Mouse (Mus musculus) hematopoietic stem cell, adult 5-6 weeks (primary cell): ENCODE results near the gene Scn8a. TPM values are rescaled to one million over a fixed set of nuclear protein-coding genes. Genes with fewer than 3 reads are reported as not detected.

ENCODE experiments used
- ATAC-seq, 2 experiments: fragments of 125-278 bp in 1 of 2; replicated peaks in 1 of 2; 2 replicates each; pipeline ENCODE4 v1.8.0; 2016 to 2017; ENCODE audit warnings: inconsistent platforms in 2 of 2, mild to moderate bottlenecking in 2 of 2, moderate number of reproducible peaks in 2 of 2, low read depth in 1 of 2, moderate TSS enrichment in 1 of 2; ENCODE audit not compliant: low FRiP score in 2 of 2, poor library complexity in 2 of 2, severe bottlenecking in 2 of 2, insufficient read depth in 1 of 2, low TSS enrichment in 1 of 2
- total RNA-seq: library from RNA; stranded (forward); fragments of 172-1452, 232-1000 nt; gene quantifications from 2 replicates; pipeline ENCODE4 v1.2.3, GENCODE M21; 2017

Gene Scn8a
- total RNA-seq, 1 experiment from 2014 or later, result not detected

DNA sequence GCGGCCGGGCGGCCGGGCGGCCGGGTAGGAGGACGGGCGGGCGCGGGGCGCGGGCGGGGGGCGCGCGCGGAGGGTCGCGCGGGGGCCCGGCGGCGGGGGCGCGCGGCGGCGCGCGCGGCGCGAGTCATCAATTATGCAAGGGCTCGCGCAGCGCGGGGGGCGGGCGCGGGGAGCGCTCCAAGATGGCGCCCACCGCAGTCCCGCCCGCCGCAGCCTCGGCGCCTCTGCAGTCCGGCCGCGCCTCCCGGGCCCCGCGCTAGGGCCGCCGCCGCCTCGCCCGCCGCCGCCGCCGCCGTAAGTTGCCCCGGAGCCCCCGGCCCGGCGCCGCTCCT, 1.1 kb downstream of the Scn8a start:
- ATAC-seq, result no peak

DNA sequence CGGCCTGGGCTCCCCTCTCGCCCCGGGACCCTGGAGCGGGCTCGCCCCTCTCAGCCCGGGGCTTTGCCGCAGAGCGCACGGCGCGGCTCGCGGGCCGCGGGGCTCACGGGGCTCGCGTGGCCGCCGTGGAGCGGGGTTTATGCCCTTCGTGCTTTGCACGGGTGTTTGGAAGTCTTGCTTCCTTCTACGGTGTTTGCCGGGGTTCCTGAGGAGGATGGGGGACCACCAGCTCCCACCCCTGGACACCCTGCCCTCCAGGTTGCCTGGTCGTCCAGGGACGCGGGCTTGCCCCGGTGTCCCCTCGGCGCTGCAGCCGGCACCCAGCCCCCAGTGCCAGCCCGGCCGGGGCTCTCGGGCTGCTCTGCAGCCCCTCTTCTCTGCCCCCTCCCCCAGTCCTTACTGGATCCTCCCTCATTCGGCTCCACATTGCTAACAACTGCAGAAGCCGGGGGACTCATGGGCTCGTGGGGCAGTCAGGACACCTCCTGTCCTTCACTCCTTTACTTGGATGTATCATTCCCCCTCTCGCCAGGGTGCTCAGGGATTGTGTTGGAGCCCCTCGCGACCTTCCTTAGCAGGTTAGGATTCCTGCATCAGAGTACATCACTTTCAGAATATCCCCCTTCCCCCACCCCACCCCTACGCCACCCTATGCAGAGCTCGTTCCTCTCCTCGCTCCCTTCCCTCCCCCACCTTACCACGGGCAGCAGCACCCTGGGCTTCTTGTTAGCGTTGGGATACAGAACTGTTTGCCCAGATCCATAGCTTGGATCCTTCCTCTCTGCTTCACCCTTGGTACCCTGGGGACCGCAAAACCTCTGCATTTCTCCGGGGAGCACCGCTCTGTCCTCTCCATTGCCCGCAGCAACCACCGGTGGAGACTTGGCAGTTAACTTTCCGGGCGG, 1.7 kb downstream of the Scn8a start:
- ATAC-seq, result no peak

DNA sequence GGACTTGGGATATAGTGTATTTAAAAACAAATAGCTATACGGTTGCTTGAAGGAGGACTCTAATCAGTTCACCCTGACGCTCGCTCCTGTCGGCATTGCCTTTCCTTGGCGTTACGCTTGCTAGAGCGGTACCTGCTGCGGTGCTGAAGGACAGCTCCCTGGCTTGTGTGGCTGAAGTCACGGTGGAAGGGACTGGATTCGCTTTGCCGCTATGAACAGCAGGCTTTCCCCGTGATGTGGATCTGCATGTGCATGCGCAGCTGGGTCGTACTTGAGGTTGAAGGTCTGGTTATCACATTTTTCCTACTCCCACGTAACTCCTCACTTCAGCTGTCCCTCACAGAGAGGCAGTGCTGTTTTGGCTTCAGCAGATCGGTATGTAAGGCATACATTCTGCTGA, 3.5 kb downstream of the Scn8a start:
- ATAC-seq, result peak; percentile 65 to 88

DNA sequence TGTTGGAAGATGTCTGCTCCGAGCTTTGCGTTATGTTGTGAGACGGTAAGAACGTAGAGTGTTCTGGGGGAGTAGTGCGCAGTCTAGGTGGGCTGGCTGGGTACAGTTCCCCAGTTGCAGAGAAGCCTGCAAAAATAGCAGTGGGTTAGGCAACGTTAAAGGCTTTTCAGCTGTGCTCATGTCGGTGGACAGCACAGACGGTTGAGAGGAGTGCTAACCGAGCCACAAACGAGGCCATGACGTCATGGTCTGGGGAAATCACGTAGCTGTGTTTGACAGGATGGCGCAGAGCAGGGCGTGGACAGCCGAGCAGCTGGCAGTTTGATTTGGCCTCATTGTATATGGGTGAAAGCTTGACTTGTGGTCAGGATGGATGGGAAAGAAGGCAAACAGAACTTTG, 9.4 kb downstream of the Scn8a start:
- ATAC-seq, result no peak

DNA sequence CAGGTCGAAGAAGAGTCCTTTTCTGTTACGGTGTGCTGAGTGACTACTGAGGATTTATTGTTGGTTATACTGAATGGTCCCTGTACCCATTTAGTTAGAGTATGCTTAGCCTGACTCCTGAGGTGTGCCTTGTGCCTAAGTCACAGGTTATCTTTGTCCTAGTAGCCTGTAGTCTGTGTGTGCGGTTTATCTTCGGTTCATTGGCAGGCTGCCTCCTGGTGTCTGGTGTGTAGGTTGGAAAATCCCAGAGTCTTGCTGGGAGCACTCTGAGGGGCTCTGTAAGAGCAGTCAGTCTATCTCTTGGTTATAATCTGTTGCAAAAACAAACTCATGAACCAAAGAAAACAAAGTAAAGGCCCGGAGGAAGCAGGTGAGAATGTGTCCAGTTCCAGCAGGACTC, 11.7 kb downstream of the Scn8a start:
- ATAC-seq, result no peak

DNA sequence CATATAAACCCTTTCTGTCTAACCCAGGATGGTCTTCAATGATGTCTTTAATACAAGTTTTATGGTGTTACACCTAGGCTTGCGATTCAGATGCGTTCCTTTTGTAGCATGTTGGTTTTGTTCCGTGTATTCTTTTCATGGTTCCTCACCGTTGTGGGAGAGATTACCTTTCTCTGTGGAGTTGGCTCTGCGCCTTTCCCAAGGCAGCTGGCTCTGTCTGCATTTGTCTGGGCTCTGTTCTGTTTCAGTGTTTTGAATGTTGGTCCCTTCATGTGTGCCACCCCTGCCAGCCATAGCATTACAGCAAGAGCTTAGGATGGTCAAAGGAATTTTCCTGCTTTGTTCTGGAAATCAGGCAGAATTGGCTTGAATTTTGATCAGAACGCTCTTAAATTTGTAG, 14.8 kb downstream of the Scn8a start:
- no peak for ATAC-seq

DNA sequence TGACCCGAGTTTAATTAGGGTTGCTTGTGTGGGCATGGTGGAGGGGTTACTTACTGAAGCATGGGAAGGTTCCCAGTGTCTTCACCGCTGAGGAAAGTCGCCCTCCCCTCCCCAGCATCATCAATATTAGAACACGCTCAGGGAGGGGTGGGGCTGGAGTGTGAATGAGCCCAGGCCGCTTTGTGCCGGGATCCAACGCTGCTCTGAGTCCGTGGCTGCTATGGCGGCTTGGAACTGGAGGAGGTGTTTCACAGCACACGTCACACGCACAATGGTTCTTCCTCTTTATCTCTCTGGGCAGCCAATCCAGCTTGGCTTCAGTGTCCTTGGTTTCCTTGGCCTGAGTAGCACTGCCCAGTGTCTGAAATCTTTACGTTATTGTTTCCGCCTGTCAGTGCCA, 22.3 kb downstream of the Scn8a start:
- ATAC-seq, result no peak

DNA sequence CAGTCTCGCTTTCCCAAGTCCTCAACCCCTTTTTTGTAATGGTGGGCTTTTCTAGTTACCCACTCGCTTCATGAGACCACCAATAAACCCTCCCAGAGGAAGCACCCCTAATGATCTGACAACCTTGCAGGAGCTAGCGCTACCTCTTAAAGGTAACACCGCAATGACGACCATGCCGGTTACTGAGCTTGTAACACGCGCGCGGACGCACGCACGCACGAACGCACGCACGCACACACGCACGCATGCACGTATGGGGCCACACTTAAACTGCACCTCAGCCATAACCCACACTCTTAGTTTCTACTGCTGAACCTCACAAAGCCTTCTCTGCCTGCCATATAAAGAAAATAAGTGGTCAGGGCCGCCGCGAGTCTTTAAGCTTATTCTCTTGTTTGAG, 26.8 kb downstream of the Scn8a start:
- ATAC-seq, result no peak

DNA sequence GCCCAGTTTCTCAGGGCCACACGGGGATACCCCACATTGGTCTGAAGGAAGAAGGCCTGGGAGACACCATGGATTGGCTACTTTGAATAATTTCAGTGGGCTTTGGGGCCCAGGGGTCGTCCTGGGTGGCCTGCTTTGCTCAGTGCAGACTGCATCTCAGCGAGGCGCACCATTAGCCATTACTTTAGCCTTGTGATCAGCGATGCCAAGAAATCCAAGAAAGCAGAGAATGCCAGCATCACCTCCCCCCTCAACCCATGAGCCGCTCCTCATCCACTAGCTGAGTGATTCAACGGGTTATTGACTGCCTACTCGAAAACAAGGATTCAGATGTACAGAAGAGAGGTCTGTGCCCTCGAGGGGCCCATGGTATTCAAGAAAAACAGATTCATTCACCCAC, 34.2 kb downstream of the Scn8a start:
- no peak for ATAC-seq

DNA sequence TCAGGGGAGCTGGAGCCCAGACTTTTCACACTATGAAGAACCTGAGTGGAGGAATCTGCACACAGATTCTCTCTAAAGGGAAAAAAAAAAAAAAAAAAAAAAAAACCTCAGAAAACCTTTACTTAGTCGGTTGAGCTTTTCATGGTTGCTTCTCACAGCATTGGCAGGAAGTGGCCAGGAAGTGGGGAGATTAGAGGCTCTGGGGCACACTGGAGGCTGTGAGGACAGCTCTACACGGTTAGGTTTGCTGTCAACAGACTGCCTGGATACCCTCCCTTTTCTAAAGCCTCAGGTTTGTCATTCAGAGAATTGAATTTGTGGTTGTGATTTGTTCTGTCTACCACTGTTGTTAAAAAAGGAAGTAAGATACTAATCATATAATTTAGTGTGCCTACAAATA, 35.3 kb downstream of the Scn8a start:
- peak; percentile 95 to 99 for ATAC-seq

DNA sequence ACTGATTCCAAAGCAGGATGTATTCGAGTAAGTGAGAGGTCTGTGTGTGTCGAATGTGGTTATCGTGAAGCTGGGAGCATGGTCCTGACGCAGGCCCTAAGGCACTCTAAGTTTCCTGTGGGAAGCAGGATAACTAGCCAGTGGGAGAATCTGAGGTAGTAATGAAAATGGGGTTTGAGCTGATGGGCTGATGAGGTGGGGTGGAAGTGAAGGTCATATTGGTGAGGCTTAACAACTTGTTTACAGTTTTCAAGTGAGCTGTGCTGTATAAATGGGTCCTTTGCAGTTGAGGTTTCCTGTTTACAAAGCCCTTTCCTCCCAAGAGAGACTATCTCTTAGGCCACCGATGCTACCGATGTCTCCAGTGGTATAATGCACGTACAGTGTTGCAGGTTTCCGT, 36.1 kb downstream of the Scn8a start:
- ATAC-seq, result no peak

DNA sequence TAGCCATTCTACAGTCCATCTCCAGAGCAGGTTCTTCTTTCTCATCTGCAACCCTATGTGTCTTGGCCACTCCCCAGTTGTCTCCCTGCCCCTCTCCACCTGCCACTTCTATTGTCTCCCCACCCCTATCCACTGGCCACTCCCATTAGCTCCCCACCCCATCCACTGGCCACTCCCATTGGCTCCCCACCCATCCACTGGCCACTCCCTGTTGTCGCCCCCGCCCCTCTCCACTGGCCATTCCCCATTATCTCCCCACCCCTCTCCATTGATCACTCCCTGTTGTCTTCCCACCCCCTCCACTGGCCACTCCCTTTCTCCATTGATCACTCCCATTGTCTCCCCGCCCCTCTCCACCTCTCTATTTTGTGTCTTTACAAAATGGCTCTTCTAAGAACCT, 39.2 kb downstream of the Scn8a start:
- ATAC-seq, result no peak

DNA sequence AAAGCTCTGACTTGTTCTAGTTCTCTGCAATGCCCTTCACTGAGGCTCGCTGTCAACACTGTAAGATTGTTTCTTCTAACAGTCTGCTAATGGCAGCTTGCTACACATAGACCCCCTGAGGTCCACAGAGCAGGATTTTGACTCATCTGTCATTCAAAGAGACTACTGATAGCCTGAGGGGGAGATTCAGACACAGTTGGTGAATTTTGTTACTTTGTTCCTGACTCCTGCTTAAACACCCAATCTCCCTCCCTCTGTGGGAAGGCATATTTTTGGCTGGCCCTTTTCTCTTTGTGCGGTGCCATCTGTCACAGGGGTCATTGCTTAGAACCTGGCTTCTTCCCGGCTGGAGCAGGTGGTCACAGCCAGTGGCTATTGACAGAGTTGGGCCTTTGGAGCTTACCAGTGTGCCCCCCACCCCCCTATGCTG, 40.1 kb downstream of the Scn8a start:
- no peak for ATAC-seq

DNA sequence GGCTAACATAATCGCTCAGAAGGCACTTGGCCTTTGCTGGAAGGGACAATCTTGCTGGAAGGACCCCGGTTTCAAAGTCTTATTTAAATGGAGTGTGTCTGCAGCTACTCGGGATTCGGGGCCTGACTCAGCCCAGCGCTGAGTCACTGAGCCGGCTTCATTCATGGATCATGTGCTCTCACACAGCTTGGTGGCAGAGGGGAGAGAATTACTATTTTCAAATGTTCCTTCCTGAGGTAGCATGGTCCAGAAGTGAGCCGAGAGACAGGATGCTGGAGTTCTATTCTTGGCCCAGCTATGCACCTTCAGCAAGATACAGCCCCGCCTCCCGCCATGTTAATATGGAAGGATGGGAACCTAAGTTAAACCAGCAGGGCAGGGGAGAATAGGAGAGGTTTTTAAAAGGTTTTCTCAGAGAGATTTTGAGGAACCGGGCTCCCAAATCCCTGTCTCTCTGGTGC, 40.8 kb downstream of the Scn8a start:
- ATAC-seq, result no peak

DNA sequence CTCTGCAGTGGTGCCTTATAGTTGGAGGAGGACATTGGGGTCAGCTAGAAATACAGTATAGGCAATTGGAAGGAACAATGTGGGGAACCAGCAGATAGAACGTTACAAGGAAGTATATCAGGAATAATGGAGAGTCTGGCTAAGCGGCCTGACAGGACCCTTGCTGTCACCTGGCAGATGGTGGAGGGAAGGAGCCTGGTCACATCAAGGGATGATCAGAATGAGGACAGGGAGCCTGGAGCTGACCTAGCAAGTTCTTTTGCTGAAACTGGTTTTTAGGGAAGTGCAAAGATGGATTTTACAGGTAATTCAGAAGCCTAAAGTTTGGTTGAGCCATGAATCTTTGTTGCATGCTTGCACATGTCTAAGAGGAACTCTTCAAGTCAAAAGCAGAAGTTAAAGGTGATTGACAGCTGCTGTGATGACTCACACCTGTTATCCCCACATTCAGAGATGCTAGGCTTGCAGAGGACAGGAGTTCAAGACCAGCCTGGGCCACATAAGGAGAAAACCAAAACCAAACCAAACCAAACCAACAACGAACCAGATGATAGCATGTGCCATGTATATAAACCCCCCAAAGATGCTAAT, 43.1 kb downstream of the Scn8a start:
- ATAC-seq, result no peak

DNA sequence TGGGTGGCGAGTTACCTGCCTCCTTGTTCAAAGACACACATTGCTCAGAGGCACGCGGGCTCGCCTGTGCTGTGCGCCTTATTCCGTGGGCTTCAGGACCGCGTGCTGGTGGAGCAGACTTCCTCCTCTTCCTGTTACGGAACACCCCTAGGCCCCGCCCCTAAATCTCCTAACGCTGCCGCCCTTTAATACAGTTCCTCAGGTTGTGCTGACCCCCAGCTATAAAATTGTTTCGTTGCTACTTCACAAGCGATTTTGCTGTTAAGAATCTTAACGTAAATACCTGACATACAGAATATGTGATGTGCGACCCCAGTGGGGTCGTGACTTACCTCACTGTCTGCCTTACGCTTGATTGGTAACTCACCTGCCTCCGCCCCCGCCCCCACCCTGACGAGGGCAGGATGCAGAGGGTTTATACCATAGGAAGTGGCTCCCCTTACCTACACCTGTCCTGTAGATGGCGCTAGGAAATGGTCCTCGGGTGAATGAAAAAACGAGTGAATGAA, 45.1 kb downstream of the Scn8a start:
- peak; percentile 83 to 88; a peak in 3 of 4 replicates for ATAC-seq

DNA sequence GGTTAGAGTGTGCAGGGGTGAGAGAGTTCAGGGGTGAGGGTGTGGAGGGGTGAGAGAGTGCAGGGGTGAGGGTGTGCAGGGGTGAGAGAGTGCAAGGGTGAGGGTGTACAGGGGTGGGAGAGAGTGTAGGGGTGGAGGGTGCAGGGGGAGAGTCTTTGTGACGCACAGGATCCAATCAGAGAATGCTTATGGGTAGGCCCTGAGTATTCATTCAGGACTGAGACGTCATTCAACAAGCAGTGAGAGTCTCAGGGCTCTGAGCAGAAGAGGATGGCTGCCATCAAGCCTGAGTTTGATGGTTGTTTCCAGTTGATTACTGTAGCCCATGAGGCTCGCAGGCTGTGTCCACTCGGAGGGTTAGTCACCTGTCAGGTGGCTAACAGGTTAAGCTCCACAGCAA, 48.4 kb downstream of the Scn8a start:
- no peak for ATAC-seq

DNA sequence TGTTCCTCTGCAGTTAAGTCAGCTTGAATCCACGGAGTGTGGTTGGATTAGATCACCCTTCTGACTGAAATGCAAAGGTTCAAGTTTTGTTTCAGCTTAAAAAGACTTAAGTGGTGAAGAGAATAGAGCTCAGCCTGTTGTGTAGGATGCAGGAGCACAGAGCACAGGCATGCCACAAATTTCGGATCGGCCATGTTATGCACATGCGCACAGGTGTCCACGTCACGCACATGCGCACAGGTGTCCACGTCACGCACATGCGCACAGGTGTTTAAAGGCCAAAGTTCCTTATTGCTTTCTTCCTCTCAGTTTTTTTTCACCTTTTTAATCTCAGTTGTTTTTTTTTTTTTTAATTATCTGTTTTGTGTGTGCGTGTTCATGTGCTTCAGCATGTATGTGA, 52.6 kb downstream of the Scn8a start:
- ATAC-seq, result no peak

DNA sequence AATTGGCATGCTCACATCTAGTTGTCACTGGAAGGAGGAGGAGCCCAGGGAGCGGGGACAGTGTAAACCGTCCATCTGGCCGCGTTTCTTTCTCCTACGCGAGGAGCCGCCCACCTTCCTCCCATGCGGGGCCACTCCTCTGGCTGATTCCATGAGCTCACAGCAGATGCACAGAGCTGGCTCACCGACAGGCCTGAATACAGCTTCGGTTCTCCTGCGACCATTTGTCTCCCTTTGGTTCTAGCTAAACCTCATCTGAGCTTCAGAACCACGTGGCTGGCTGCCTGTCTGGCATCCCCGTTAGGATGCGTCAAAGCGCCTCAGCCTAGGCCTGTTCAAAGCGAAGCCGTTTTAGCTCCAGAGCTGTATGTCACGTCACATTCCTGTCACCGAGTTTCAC, 53.8 kb downstream of the Scn8a start:
- ATAC-seq, result no peak
